Comparison of ENCODE assay signal across 14 mouse cellular contexts in the genomic region with DNA sequence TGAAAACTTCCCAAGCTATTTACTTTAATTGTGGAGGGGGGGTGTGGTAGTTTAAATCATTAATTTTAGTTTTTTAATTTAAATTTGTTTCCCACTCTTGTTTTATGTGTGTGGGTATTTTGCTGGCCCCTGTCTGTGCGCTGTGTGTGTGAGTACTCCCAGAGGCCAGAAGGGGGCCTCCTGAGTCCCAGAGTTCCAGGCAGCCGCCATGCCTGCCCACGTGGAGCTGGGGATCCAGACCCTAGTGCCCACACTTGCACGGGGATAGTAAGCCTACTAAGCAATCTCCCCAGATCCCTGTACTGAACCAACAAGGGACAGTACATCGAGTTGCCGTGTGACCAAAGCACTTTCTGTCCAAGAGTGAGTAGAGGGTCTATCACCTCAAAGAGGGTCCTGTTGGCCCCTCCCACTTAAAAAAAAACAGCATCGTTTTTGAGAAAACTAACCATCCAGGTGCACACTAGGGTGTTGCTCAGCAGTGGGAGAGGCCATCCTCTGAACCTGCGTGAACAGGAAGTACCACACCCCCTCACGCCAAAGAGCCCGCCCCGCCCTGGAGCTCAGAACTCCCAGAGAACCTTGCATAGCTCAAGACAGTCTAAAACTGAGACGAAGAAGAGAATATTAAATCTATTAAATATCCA.
DNase-seq lines count a peak whose midpoint lies in the region; ATAC-seq and TF ChIP-seq lines count a peak whose summit lies in the region.
"Had no signal": no experiment of that assay in that cellular context is flagged by ENCODE, and none has a peak within 500 bp of the region (broad histone marks: within the 10 kb centered on the region; RNA-seq: fewer than 3 reads in every experiment).

No protein-coding gene starts in this region.

- no peaks in the 10 kb centered on the region for H3K79me2 ChIP-seq in MEL (ENCODE audit: control insufficient read depth, insufficient read depth, low read length, poor library complexity)

- H3K9me3 ChIP-seq in MEL (replicated peaks; ENCODE audit: insufficient read depth, low read length) = no peaks in the 10 kb centered on the region
- H3K9me3 ChIP-seq in intestine, embryonic 15.5 days = no peaks in the 10 kb centered on the region
- H3K9me3 ChIP-seq: hindbrain, embryonic 13.5 days; midbrain, embryonic 10.5 days had no signal

- TF ChIP-seq RAD21 in MEL (IDR thresholded peaks at IDR 0.05; ENCODE audit: low read depth, low read length) = peak; percentile 31

- no peaks in the 10 kb centered on the region for H3K27me3 ChIP-seq in thymus, adult 2 months (ENCODE audit: control insufficient read depth, insufficient read depth, low read length)
- no peaks in the 10 kb centered on the region for H3K27me3 ChIP-seq in MEL (ENCODE audit: control insufficient read depth in 1 of 2, insufficient read depth in 2 of 2, low read length in 2 of 2)
- H3K27me3 ChIP-seq in intestine, embryonic 15.5 days (replicated peaks) = no peaks in the 10 kb centered on the region
- H3K27me3 ChIP-seq: hindbrain, embryonic 13.5 days had no signal

- peaks cover 65% of the 10 kb centered on the region for H3K4me1 ChIP-seq in thymus, adult 2 months (replicated peaks; ENCODE audit: control insufficient read depth, insufficient read depth, low read length)
- H3K4me1 ChIP-seq in MEL (ENCODE audit: control insufficient read depth in 1 of 2, insufficient read depth in 2 of 2, low read length in 2 of 2) = peaks cover 0 to 4% of the 10 kb centered on the region in 2 experiments; a peak in 1 of 4 replicates
- peaks cover 36% of the 10 kb centered on the region for H3K4me1 ChIP-seq in intestine, embryonic 15.5 days (replicated peaks)

- H3K9ac ChIP-seq in MEL (ENCODE audit: control insufficient read depth, low read depth, low read length, poor library complexity, severe bottlenecking) = no peak overlapping the region
- H3K9ac ChIP-seq in intestine, embryonic 15.5 days = no peak overlapping the region
- H3K9ac ChIP-seq: hindbrain, embryonic 13.5 days had no signal

- DNase-seq in thymus, adult 2 months = peak; percentile 48
- DNase-seq in thymus, postnatal 10 days (ENCODE audit: low spot score in 2 of 2) = no peak
- DNase-seq in MEL (ENCODE audit: low read depth, low spot score) = peak; percentile 44
- peak; percentile 40 to 63 for DNase-seq in thymus, postnatal 36 days
- DNase-seq in adrenal gland, postnatal 4 days (ENCODE audit: low spot score in 2 of 2) = no peak
- DNase-seq in cerebellum, adult 18-20 months = no peak
- DNase-seq: adrenal gland, postnatal 36 days; cerebellum, adult 8-10 months; gastrocnemius, postnatal 10 days; lung, adult 18-20 months; retina, postnatal 1 day had no signal

- WGBS in thymus, adult 2 months = 64% methylated on average over 12 of the region's 12 CpGs
- 78% methylated on average over 12 of the region's 12 CpGs for WGBS in intestine, embryonic 15.5 days

- no peak overlapping the region for H3K4me3 ChIP-seq in thymus, adult 2 months (ENCODE audit: control insufficient read depth, insufficient read depth, low read length)
- H3K4me3 ChIP-seq in MEL (ENCODE audit: control insufficient read depth in 1 of 2, insufficient read depth in 1 of 2, low read depth in 2 of 2, low read length in 2 of 2) = no peak overlapping the region
- no peak overlapping the region for H3K4me3 ChIP-seq in intestine, embryonic 15.5 days (replicated peaks)
- H3K4me3 ChIP-seq: hindbrain, embryonic 13.5 days; midbrain, embryonic 10.5 days had no signal

- no peak for TF ChIP-seq POLR2A in thymus, adult 2 months (IDR thresholded peaks at IDR 0.05; ENCODE audit: control insufficient read depth, extremely low read depth, insufficient read depth, low read length, poor library complexity)
- no peak for TF ChIP-seq POLR2A in MEL (IDR thresholded peaks at IDR 0.05; ENCODE audit: control insufficient read depth in 1 of 2, insufficient read depth in 1 of 2, low read depth in 1 of 2, low read length in 2 of 2, poor library complexity in 1 of 2)

- TF ChIP-seq CTCF in thymus, adult 2 months (IDR thresholded peaks at IDR 0.05; ENCODE audit: borderline replicate concordance, control insufficient read depth, extremely low read depth, insufficient read depth, low read length, poor library complexity) = no peak
- peak in 2 of 3 experiments; percentile 51 to 63; a peak in 4 of 6 replicates for TF ChIP-seq CTCF in MEL (IDR thresholded peaks at IDR 0.05 in 2 of 3, conservative IDR thresholded peaks at IDR 0.05 in 1 of 3; ENCODE audit: control insufficient read depth in 1 of 3, insufficient read depth in 1 of 3, low read depth in 2 of 3, low read length in 3 of 3, poor library complexity in 1 of 3, severe bottlenecking in 1 of 3)

- no peak for TF ChIP-seq EP300 in MEL (IDR thresholded peaks at IDR 0.05; ENCODE audit: low read depth in 1 of 2, low read length in 2 of 2)

- no peak overlapping the region for H3K27ac ChIP-seq in thymus, adult 2 months (ENCODE audit: control insufficient read depth, insufficient read depth, low read length)
- H3K27ac ChIP-seq in MEL (ENCODE audit: control insufficient read depth, low read depth, low read length) = no peak overlapping the region
- no peak overlapping the region for H3K27ac ChIP-seq in intestine, embryonic 15.5 days

- peak; percentile 62 for ATAC-seq in intestine, embryonic 15.5 days

- H3K4me2 ChIP-seq in intestine, embryonic 15.5 days (replicated peaks) = no peak overlapping the region
- H3K4me2 ChIP-seq: hindbrain, embryonic 13.5 days had no signal

- no peaks in the 10 kb centered on the region for H3K36me3 ChIP-seq in thymus, adult 2 months (ENCODE audit: control insufficient read depth, insufficient read depth, low read length)
- peaks cover 0 to 6% of the 10 kb centered on the region in 2 experiments; a peak in 2 of 4 replicates for H3K36me3 ChIP-seq in MEL (ENCODE audit: control insufficient read depth in 1 of 2, insufficient read depth in 2 of 2, low read length in 2 of 2)
- no peaks in the 10 kb centered on the region for H3K36me3 ChIP-seq in intestine, embryonic 15.5 days
- H3K36me3 ChIP-seq: hindbrain, embryonic 13.5 days; midbrain, embryonic 10.5 days had no signal

TF ChIP-seq in MEL, 35 proteins besides CTCF, POLR2A, EP300 and RAD21:
- TF ChIP-seq CHD1 (IDR thresholded peaks at IDR 0.05; ENCODE audit: low read depth, low read length) (no peak), ZC3H11A (IDR thresholded peaks at IDR 0.05; ENCODE audit: low read depth, low read length) (0 out of 2 replicates have a peak, but pooled peaks have one; percentile 5), TAL1 (IDR thresholded peaks at IDR 0.05; ENCODE audit: low read length) (no peak), BHLHE40 (IDR thresholded peaks at IDR 0.05; ENCODE audit: borderline replicate concordance, low read depth, low read length) (no peak), HCFC1 (IDR thresholded peaks at IDR 0.05; ENCODE audit: low read depth, low read length) (no peak), USF1 (IDR thresholded peaks at IDR 0.05; ENCODE audit: low read depth, low read length) (0 out of 2 replicates have a peak, but pooled peaks have one; percentile 18), KAT2A (conservative IDR thresholded peaks at IDR 0.05; ENCODE audit: low read depth, low read length) (no peak), MAX (IDR thresholded peaks at IDR 0.05; ENCODE audit: low read length) (peak; percentile 52; the same call in 1 of the 2 replicates), SMC3 (IDR thresholded peaks at IDR 0.05; ENCODE audit: low read depth, low read length) (peak; percentile 53), MXI1 (IDR thresholded peaks at IDR 0.05; ENCODE audit: low read depth, low read length) (no peak)
TF ChIP-seq in MEL: peak in this region for 4.

Comparison
In these comparisons a context has a peak if more than half of its experiments do, and no peak if none do; other contexts are left out.
1. DNase-seq: peak in thymus, adult 2 months (single experiment), MEL (single experiment) and thymus, postnatal 36 days (2 of 2); none in thymus, postnatal 10 days (0 of 2), adrenal gland, postnatal 4 days (0 of 2) and cerebellum, adult 18-20 months (0 of 2).